Mouse (Mus musculus): ENCODE measurements around the gene Pi16. TPM values are rescaled to one million over a fixed set of nuclear protein-coding genes. Genes with fewer than 3 reads are reported as not detected.

Gene Pi16
- polyA plus RNA-seq, 1 experiment from 2014 or later = 2.4 TPM

DNA sequence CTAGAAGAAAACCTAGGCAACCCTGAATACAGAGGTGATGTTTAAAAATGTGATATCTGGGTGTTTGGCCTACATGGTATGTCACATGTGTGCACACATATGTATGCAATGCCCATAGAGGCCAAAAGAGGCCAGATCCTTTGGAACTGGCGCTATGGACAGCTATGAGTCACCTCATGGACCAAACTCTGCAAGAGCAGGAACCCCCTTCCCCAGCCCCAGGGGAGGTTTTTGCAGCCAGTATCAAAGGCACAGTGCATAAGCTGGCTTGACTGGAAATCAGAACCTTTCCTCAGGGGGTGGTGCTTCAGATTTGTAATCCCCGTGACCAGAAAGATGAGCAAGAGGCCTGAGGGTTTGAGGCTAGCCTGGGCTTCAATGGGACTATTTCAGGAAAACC, 5.4 kb upstream of the Pi16 start:
- Histone ChIP-seq H3K4me2 (ENCODE audit: low read length) (no peak overlapping the region), H3K9ac (ENCODE audit: low read depth, low read length) (no peak overlapping the region), H3K36me3 (ENCODE audit: control insufficient read depth, insufficient read depth, low read length) (no peaks in the 10 kb centered on the region), H3K4me3 (ENCODE audit: low read length) (no peak overlapping the region), H3K27me3 (replicated peaks; ENCODE audit: control insufficient read depth, insufficient read depth, low read length) (no peaks in the 10 kb centered on the region), H3K27ac (ENCODE audit: low read depth, low read length) (no peak overlapping the region), H3K9me3 (ENCODE audit: control insufficient read depth, low read length) (no peaks in the 10 kb centered on the region), H3K4me1 (ENCODE audit: control insufficient read depth, insufficient read depth, low read depth, low read length) (no peaks in the 10 kb centered on the region)
- no peak for ATAC-seq
- WGBS = 90% methylated on average over 2 of the region's 2 CpGs

DNA sequence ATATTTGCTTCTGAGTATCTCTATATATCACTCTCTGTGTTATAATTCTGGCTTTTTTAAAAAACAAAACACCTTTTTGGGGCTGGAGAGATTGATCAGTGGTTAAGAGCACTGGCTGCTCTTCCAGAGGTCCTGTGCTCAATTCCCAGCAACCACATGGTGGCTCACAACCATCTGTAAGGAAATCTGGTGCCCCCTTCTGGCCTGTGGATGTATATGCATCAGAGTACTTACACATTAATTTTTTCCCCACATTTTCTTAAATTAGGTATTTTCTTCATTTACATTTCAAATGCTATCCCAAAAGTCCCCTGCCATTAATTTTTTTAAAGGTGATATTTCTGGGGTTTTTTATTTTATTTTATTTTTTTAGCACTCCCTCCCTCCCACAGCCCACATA, 4.2 kb upstream of the Pi16 start:
- no peak overlapping the region for H3K4me2 ChIP-seq (ENCODE audit: low read length)
- no peak overlapping the region for H3K4me3 ChIP-seq (ENCODE audit: low read length)
- no peak overlapping the region for H3K27ac ChIP-seq (ENCODE audit: low read depth, low read length)
- no peaks in the 10 kb centered on the region for H3K4me1 ChIP-seq (ENCODE audit: control insufficient read depth, insufficient read depth, low read depth, low read length)
- no peak for ATAC-seq
- H3K27me3 ChIP-seq (replicated peaks; ENCODE audit: control insufficient read depth, insufficient read depth, low read length) = no peaks in the 10 kb centered on the region
- no peaks in the 10 kb centered on the region for H3K9me3 ChIP-seq (ENCODE audit: control insufficient read depth, low read length)
- no peaks in the 10 kb centered on the region for H3K36me3 ChIP-seq (ENCODE audit: control insufficient read depth, insufficient read depth, low read length)
- no peak overlapping the region for H3K9ac ChIP-seq (ENCODE audit: low read depth, low read length)

DNA sequence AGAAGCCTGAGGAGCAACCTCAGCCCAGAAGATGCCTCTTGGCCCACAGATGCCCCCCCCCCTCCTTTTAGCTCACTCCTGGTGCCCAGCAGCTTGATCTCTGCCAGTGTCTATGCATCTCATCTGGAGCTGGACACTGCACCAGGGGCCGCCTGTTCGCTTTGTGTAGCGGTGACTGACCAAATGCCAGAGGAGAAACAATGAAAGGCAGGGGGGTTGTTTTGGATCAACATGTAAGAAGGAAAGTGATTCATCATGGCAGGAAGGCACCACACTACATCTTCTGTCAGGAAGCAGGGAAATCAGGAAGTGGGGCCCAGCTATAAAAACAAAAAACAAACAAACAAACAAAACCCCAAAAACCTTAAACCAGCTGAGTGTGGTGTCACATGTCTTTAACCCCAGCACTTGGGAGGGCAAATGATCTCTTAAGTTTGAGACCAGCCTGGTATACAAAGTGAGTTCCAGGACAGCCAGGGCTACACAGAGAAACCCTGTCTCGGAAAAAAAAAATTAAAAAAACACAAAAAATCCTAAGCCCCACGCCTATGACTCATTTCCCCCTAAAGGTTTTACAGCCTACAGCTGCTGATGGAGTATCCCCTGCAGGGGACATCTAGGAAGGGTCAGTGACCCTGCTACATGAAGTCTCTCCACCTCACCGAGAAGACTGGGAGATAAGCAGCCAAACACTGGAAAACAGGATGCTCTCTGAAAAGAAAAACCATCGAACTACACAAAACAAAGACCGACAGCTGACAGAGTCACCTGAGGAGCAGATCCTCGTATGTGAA, 1.6 kb upstream of the Pi16 start:
- Histone ChIP-seq H3K4me3 (ENCODE audit: low read length) (no peak overlapping the region), H3K36me3 (ENCODE audit: control insufficient read depth, insufficient read depth, low read length) (no peaks in the 10 kb centered on the region), H3K4me2 (ENCODE audit: low read length) (no peak overlapping the region), H3K4me1 (ENCODE audit: control insufficient read depth, insufficient read depth, low read depth, low read length) (no peaks in the 10 kb centered on the region), H3K9me3 (ENCODE audit: control insufficient read depth, low read length) (no peaks in the 10 kb centered on the region), H3K27ac (ENCODE audit: low read depth, low read length) (no peak overlapping the region), H3K27me3 (replicated peaks; ENCODE audit: control insufficient read depth, insufficient read depth, low read length) (peaks cover 2% of the 10 kb centered on the region), H3K9ac (ENCODE audit: low read depth, low read length) (no peak overlapping the region)
- no peak for ATAC-seq
- WGBS = 38% methylated on average over 9 of the region's 9 CpGs

DNA sequence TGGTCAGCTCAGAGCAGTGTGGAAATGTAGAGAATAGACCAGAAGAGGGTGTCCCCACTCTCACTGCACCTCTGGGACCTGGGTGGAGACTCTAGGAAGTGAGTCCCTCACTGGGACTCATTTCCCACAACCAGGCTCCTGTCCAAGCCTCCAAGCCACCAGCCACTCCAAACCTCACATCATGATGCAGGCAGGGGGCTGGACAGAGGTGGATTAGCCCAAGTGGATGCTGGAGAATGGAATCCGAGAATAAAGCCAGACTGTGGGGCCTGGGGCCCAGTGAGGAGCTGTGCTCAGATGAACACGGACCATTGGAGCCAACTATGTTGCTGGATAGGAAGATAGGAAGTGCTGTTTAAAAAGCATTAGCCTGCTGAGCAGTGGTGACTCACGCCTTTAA, 589 bp upstream of the Pi16 start:
- Histone ChIP-seq H3K4me1 (ENCODE audit: control insufficient read depth, insufficient read depth, low read depth, low read length) (no peaks in the 10 kb centered on the region), H3K4me3 (ENCODE audit: low read length) (no peak overlapping the region), H3K27ac (ENCODE audit: low read depth, low read length) (no peak overlapping the region), H3K4me2 (ENCODE audit: low read length) (no peak overlapping the region), H3K9ac (ENCODE audit: low read depth, low read length) (no peak overlapping the region), H3K27me3 (replicated peaks; ENCODE audit: control insufficient read depth, insufficient read depth, low read length) (peaks cover 9% of the 10 kb centered on the region), H3K36me3 (ENCODE audit: control insufficient read depth, insufficient read depth, low read length) (no peaks in the 10 kb centered on the region), H3K9me3 (ENCODE audit: control insufficient read depth, low read length) (no peaks in the 10 kb centered on the region)
- ATAC-seq = no peak
- 74% methylated on average over 3 of the region's 3 CpGs for WGBS

DNA sequence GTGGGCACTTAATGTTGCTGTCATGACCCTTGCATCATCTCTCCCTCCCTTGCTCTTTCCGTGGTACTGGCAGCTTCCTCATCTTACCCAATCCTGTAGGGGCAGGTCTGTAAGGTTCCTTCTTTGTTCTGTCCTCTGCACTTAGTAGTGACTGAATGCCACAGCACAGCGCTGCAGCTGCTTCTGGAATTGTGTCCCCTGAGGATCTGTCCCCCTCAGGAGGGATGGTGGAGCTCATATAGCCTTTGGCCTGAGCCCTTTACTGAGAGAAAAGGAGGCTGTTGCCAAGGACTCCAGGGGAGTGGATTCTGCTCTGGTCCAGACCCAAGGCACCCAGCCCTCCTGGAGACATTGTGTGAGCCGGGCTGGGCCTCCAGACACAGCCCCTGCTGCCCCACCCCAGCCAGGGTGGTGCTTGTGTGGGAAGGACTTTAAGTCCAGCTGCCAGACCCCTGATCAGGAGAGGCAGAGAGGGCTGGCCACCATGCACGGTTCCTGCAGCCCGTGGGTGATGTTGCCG, 1.3 kb downstream of the Pi16 start:
- Histone ChIP-seq H3K27me3 (replicated peaks; ENCODE audit: control insufficient read depth, insufficient read depth, low read length) (peaks cover 15% of the 10 kb centered on the region), H3K27ac (ENCODE audit: low read depth, low read length) (no peak overlapping the region), H3K9ac (ENCODE audit: low read depth, low read length) (no peak overlapping the region), H3K9me3 (ENCODE audit: control insufficient read depth, low read length) (no peaks in the 10 kb centered on the region), H3K36me3 (ENCODE audit: control insufficient read depth, insufficient read depth, low read length) (no peaks in the 10 kb centered on the region), H3K4me1 (ENCODE audit: control insufficient read depth, insufficient read depth, low read depth, low read length) (no peaks in the 10 kb centered on the region), H3K4me2 (ENCODE audit: low read length) (no peak overlapping the region), H3K4me3 (ENCODE audit: low read length) (no peak overlapping the region)
- 48% methylated on average over 6 of the region's 6 CpGs for WGBS
- no peak for ATAC-seq

DNA sequence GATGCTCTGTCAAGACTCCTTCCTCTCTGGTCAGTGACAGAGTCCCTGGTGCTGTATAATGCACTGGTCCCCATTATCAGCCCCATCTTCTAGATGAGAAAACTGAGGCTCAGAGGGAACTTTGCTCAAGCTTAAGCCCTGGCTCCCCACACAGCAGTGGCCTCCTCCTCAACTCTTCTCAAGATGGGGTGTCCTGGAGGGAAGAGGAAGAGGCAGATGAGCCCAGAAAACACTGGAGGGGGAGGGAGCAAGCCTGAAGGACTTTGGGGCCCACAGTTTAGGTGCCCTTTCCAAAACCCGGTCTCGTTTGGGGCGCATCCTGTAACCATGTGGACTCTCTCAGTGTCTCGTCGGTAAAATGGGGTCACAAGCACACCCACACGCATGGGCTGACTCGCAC, 2.0 kb downstream of the Pi16 start:
- Histone ChIP-seq H3K27me3 (replicated peaks; ENCODE audit: control insufficient read depth, insufficient read depth, low read length) (peaks cover 15% of the 10 kb centered on the region), H3K9me3 (ENCODE audit: control insufficient read depth, low read length) (no peaks in the 10 kb centered on the region), H3K36me3 (ENCODE audit: control insufficient read depth, insufficient read depth, low read length) (no peaks in the 10 kb centered on the region), H3K4me3 (ENCODE audit: low read length) (no peak overlapping the region), H3K4me1 (ENCODE audit: control insufficient read depth, insufficient read depth, low read depth, low read length) (no peaks in the 10 kb centered on the region), H3K9ac (ENCODE audit: low read depth, low read length) (no peak overlapping the region), H3K4me2 (ENCODE audit: low read length) (no peak overlapping the region), H3K27ac (ENCODE audit: low read depth, low read length) (no peak overlapping the region)
- no peak for ATAC-seq
- 94% methylated on average over 7 of the region's 7 CpGs for WGBS

DNA sequence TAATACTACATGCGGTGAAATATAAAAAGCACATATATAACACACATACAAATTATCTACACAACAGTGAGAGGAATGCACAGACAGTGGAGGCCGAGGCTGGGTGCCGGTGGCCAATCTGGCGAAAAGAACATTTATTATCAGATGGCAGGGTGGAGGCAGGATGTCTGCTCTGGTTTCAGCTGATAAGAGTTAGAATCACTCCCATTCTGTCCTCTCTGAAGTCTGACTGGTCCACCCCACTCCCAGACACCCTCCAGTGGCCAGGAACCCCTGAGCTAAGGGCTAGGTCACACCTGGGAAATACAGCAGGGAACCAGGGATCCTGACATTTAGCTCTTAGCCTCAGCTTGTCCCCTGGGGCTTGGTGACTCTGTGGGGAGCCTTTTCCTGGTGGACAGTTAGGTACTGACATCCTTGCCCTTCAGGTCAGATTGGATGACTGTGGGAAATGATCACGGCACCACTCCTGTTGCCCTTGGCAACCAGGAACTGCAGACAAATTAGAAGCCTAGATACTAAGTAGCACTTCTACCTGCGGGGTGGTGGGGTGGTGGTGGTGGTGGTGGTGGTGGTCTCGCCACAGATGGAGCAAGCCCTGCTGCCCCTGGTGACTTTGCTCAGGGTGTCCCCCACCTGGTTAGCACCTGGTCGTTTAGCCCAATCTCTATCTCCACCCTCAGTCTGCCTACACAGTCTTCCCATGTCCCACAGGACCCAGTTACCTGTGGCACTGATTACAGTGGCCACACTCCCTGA, 2.6 kb downstream of the Pi16 start:
- Histone ChIP-seq H3K27me3 (replicated peaks; ENCODE audit: control insufficient read depth, insufficient read depth, low read length) (peaks cover 15% of the 10 kb centered on the region), H3K9me3 (ENCODE audit: control insufficient read depth, low read length) (no peaks in the 10 kb centered on the region), H3K36me3 (ENCODE audit: control insufficient read depth, insufficient read depth, low read length) (no peaks in the 10 kb centered on the region), H3K4me1 (ENCODE audit: control insufficient read depth, insufficient read depth, low read depth, low read length) (no peaks in the 10 kb centered on the region), H3K9ac (ENCODE audit: low read depth, low read length) (no peak overlapping the region), H3K4me2 (ENCODE audit: low read length) (no peak overlapping the region), H3K4me3 (ENCODE audit: low read length) (no peak overlapping the region), H3K27ac (ENCODE audit: low read depth, low read length) (no peak overlapping the region)
- 78% methylated on average over 8 of the region's 8 CpGs for WGBS
- no peak for ATAC-seq

DNA sequence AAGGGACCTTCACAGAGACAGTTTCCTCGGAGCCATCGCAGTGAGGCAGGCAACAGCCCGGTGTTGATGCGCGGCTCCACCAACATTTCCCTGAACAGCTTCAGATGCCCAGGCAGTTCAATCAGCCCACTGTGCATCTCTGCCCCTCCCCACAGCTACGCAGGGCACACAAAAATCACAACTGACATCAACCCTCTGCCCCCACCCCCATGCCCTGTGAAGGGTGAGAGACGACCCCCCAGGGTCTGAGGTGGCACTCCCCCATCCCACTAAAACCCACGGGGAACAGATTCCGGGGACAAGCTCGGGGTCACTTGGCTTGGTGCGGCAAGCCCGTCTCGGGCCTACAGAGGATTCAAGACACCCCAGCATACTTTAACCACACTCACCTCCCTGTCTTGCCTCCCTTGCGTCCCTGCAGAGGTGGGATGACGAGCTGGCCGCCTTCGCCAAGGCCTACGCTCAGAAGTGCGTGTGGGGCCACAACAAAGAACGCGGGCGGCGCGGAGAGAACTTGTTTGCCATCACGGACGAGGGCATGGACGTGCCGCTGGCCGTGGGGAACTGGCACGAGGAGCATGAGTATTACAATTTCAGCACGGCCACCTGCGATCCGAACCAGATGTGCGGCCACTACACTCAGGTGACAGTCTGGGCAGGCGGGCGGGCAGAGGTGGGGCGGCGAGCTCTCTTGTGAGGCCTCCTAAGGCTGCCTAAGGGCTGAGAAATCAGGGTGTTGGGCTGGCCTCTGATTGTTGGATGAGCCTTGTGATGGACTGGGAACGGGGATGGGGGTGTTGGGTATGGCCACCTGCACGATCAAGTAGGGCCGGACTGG, 4.5 kb downstream of the Pi16 start:
- H3K9ac ChIP-seq (ENCODE audit: low read depth, low read length) = 0 out of 2 replicates have a peak overlapping the region, but pooled peaks have one; percentile 9
- ATAC-seq = no peak
- WGBS = 25% methylated on average over 41 of the region's 41 CpGs
- no peak overlapping the region for H3K27ac ChIP-seq (ENCODE audit: low read depth, low read length)
- peaks cover 11% of the 10 kb centered on the region for H3K4me1 ChIP-seq (ENCODE audit: control insufficient read depth, insufficient read depth, low read depth, low read length)
- no peaks in the 10 kb centered on the region for H3K9me3 ChIP-seq (ENCODE audit: control insufficient read depth, low read length)
- H3K4me3 ChIP-seq (ENCODE audit: low read length) = no peak overlapping the region
- H3K36me3 ChIP-seq (ENCODE audit: control insufficient read depth, insufficient read depth, low read length) = no peaks in the 10 kb centered on the region
- H3K27me3 ChIP-seq (replicated peaks; ENCODE audit: control insufficient read depth, insufficient read depth, low read length) = peaks cover 15% of the 10 kb centered on the region
- H3K4me2 ChIP-seq (ENCODE audit: low read length) = no peak overlapping the region

DNA sequence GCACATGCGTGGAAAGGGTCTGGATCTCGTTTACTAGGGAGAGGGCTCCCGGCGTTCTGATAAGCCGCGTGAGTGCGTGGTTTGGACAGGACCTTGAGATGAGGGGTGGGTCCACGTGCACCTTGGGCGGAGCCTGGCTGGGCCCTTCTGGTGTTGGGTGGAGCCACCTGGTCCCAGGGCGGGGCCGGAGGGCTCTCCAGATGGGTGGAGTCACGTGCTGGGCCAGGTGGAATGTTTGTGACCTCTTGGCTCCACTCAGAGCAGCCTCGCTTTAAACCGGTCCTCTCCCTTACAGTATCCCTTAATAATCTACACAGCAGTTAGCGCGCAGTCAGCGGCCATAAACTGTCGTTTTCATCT, 5.1 kb downstream of the Pi16 start:
- Histone ChIP-seq H3K36me3 (ENCODE audit: control insufficient read depth, insufficient read depth, low read length) (no peaks in the 10 kb centered on the region), H3K4me1 (ENCODE audit: control insufficient read depth, insufficient read depth, low read depth, low read length) (peaks cover 17% of the 10 kb centered on the region), H3K9ac (ENCODE audit: low read depth, low read length) (no peak overlapping the region), H3K27me3 (replicated peaks; ENCODE audit: control insufficient read depth, insufficient read depth, low read length) (peaks cover 15% of the 10 kb centered on the region), H3K9me3 (ENCODE audit: control insufficient read depth, low read length) (no peaks in the 10 kb centered on the region), H3K4me3 (ENCODE audit: low read length) (no peak overlapping the region), H3K27ac (ENCODE audit: low read depth, low read length) (no peak overlapping the region), H3K4me2 (ENCODE audit: low read length) (no peak overlapping the region)
- no peak for ATAC-seq
- WGBS = 32% methylated on average over 18 of the region's 18 CpGs

Data from hindbrain, embryonic 16.5 days (tissue).